Mouse (Mus musculus) hindbrain, embryonic 16.5 days (tissue): ENCODE data around the gene Gm49333. TPM values are rescaled to one million over a fixed set of nuclear protein-coding genes. Genes with fewer than 3 reads are reported as not detected.

Experiments used
- ATAC-seq: fragments of 200-750 bp; cut with Nextera tagmentation; 2 replicates; pipeline ENCODE4 v1.8.0; 2017; ENCODE audit warnings: moderate TSS enrichment, moderate library complexity
- H3K27ac ChIP-seq: fragments of 300-500 bp; sonication (generic); 2 replicates; pipeline ENCODE4 v1.5.1; 2014; ENCODE audit warnings: low read depth, mild to moderate bottlenecking, control low read depth, low read length, moderate library complexity
- H3K27me3 ChIP-seq: fragments of 300-500 bp; sonication (generic); replicated peaks from 2 replicates; pipeline ENCODE4 v1.6.1; 2014; ENCODE audit warnings: low read length; ENCODE audit not compliant: control insufficient read depth, insufficient read depth
- H3K36me3 ChIP-seq: fragments of 300-500 bp; sonication (generic); 2 replicates; pipeline ENCODE4 v1.6.1; 2014; ENCODE audit warnings: mild to moderate bottlenecking, low read length, moderate library complexity, mixed read lengths; ENCODE audit not compliant: control insufficient read depth, insufficient read depth
- H3K4me1 ChIP-seq: fragments of 300-500 bp; sonication (generic); 2 replicates; pipeline ENCODE4 v1.6.1; 2014; ENCODE audit warnings: low read depth, low read length; ENCODE audit not compliant: control insufficient read depth, insufficient read depth
- H3K4me2 ChIP-seq: fragments of 300-500 bp; sonication (generic); 2 replicates; pipeline ENCODE4 v1.6.1; 2014; ENCODE audit warnings: mild to moderate bottlenecking, low read length, control low read depth, moderate library complexity
- H3K4me3 ChIP-seq: fragments of 300-500 bp; sonication (generic); 2 replicates; pipeline ENCODE4 v1.5.1; 2014; ENCODE audit warnings: mild to moderate bottlenecking, low read length, control low read depth, moderate library complexity
- H3K9ac ChIP-seq: fragments of 300-500 bp; sonication (generic); 2 replicates; pipeline ENCODE4 v1.6.1; 2014; ENCODE audit warnings: low read depth, mild to moderate bottlenecking, control low read depth, low read length, moderate library complexity
- H3K9me3 ChIP-seq: fragments of 300-500 bp; sonication (generic); 2 replicates; pipeline ENCODE4 v1.6.1; 2014; ENCODE audit warnings: mild to moderate bottlenecking, low read length, moderate library complexity; ENCODE audit not compliant: control insufficient read depth
- WGBS: fragments of 180-500 bp; shearing (Covaris S2); extraction: QIAGEN DNeasy Blood & Tissue Kit; methylation state at CpG from one replicate; pipeline ENCODE4 v1.1.7; 2014; 5-methylcytosine and 5-hydroxymethylcytosine counted together
- polyA plus RNA-seq: library from polyadenylated mRNA; unstranded; fragments of >200 nt; fragmentation: Nextera tagmentation; extraction: Ambion mirVana; gene quantifications from 2 replicates; pipeline ENCODE4 v1.2.1, GENCODE M21; 2015

Gene Gm49333
- polyA plus RNA-seq, 1 experiment from 2014 or later: not detected

- Histone ChIP-seq H3K9ac (no peak overlapping the region), H3K4me3 (no peak overlapping the region), H3K4me1 (no peaks in the 10 kb centered on the region), H3K4me2 (no peak overlapping the region), H3K9me3 (no peaks in the 10 kb centered on the region), H3K27me3 (no peaks in the 10 kb centered on the region; the same call in 1 of the 2 replicates), H3K36me3 (no peaks in the 10 kb centered on the region; the same call in 1 of the 2 replicates), H3K27ac (no peak overlapping the region)
- no peak for ATAC-seq
- WGBS: 78% methylated on average over 7 of the region's 7 CpGs
Observed at GRCm38 (mm10) chr16:20596687-20597441, 14.5 kb upstream of the Gm49333 start.

GRCm38 (mm10) chr16:20600511-20600910 lies 10.9 kb upstream of the Gm49333 start:
- H3K4me1 ChIP-seq: no peaks in the 10 kb centered on the region
- no peaks in the 10 kb centered on the region for H3K9me3 ChIP-seq
- no peak overlapping the region for H3K4me3 ChIP-seq
- H3K27me3 ChIP-seq: no peaks in the 10 kb centered on the region
- no peak overlapping the region for H3K4me2 ChIP-seq
- H3K36me3 ChIP-seq: peaks cover 7% of the 10 kb centered on the region
- ATAC-seq: no peak
- no peak overlapping the region for H3K9ac ChIP-seq
- WGBS: 62% methylated on average over 5 of the region's 5 CpGs
- no peak overlapping the region for H3K27ac ChIP-seq

GRCm38 (mm10) chr16:20604705-20605104 lies 6.7 kb upstream of the Gm49333 start:
- no peak overlapping the region for H3K27ac ChIP-seq
- no peak for ATAC-seq
- WGBS: 46% methylated on average over 9 of the region's 9 CpGs
- H3K9ac ChIP-seq: no peak overlapping the region
- H3K27me3 ChIP-seq: no peaks in the 10 kb centered on the region
- peaks cover 18% of the 10 kb centered on the region for H3K36me3 ChIP-seq
- peaks cover 8% of the 10 kb centered on the region for H3K4me1 ChIP-seq
- no peak overlapping the region for H3K4me2 ChIP-seq
- no peaks in the 10 kb centered on the region for H3K9me3 ChIP-seq
- no peak overlapping the region for H3K4me3 ChIP-seq

GRCm38 (mm10) chr16:20610501-20611356 lies 681 bp upstream of the Gm49333 start:
- WGBS: under 1% methylated on average over 28 of the region's 28 CpGs
- Histone ChIP-seq H3K4me1 (peaks cover 18% of the 10 kb centered on the region), H3K36me3 (peaks cover 10% of the 10 kb centered on the region), H3K9ac (peak overlapping the region; percentile 87), H3K27me3 (no peaks in the 10 kb centered on the region), H3K4me2 (peak overlapping the region; percentile 78), H3K9me3 (no peaks in the 10 kb centered on the region), H3K27ac (peak overlapping the region; percentile 89), H3K4me3 (peak overlapping the region; percentile 87)
- ATAC-seq: peak; percentile 76

GRCm38 (mm10) chr16:20619541-20620398 lies 8.4 kb downstream of the Gm49333 start:
- no peaks in the 10 kb centered on the region for H3K36me3 ChIP-seq
- peak overlapping the region; percentile 97 for H3K27ac ChIP-seq
- H3K27me3 ChIP-seq: no peaks in the 10 kb centered on the region
- WGBS: 1% methylated on average over 61 of the region's 83 CpGs
- H3K4me1 ChIP-seq: peaks cover 16% of the 10 kb centered on the region
- H3K9me3 ChIP-seq: no peaks in the 10 kb centered on the region
- H3K9ac ChIP-seq: peak overlapping the region; percentile 81
- peak overlapping the region; percentile 72 for H3K4me2 ChIP-seq
- peak overlapping the region; percentile 91 for H3K4me3 ChIP-seq
- ATAC-seq: peak; percentile 27

GRCm38 (mm10) chr16:20620399-20620735 lies 9.0 kb downstream of the Gm49333 start:
- peaks cover 16% of the 10 kb centered on the region for H3K4me1 ChIP-seq
- peak overlapping the region; percentile 81 for H3K9ac ChIP-seq
- H3K4me2 ChIP-seq: peak overlapping the region; percentile 72
- H3K4me3 ChIP-seq: peak overlapping the region; percentile 91
- H3K9me3 ChIP-seq: no peaks in the 10 kb centered on the region
- peak overlapping the region; percentile 97 for H3K27ac ChIP-seq
- ATAC-seq: peak; percentile 4; the same call in 1 of the 2 replicates
- no peaks in the 10 kb centered on the region for H3K36me3 ChIP-seq
- under 1% methylated on average over 9 of the region's 9 CpGs for WGBS
- H3K27me3 ChIP-seq: no peaks in the 10 kb centered on the region

- H3K4me3 ChIP-seq: peak overlapping the region; percentile 91
- no peaks in the 10 kb centered on the region for H3K36me3 ChIP-seq
- 0% methylated on average over 31 of the region's 32 CpGs for WGBS
- H3K9ac ChIP-seq: peak overlapping the region; percentile 81
- H3K27me3 ChIP-seq: no peaks in the 10 kb centered on the region
- H3K4me1 ChIP-seq: peaks cover 16% of the 10 kb centered on the region
- ATAC-seq: peak; percentile 4
- H3K4me2 ChIP-seq: peak overlapping the region; percentile 72
- no peaks in the 10 kb centered on the region for H3K9me3 ChIP-seq
- peak overlapping the region; percentile 97 for H3K27ac ChIP-seq
Observed at GRCm38 (mm10) chr16:20620751-20621190, 9.4 kb downstream of the Gm49333 start.

- ATAC-seq: peak; percentile 53
- peak within 1 kb of the TSS; percentile 91 for H3K4me3 ChIP-seq
- H3K36me3 ChIP-seq: no peaks in the 10 kb centered on the region
- H3K27ac ChIP-seq: peak within 1 kb of the TSS; percentile 97
- peaks cover 16% of the 10 kb centered on the region for H3K4me1 ChIP-seq
- peak within 1 kb of the TSS; percentile 81 for H3K9ac ChIP-seq
- H3K4me2 ChIP-seq: peak within 1 kb of the TSS; percentile 72
- H3K27me3 ChIP-seq: no peaks in the 10 kb centered on the region
- 0% methylated on average over 56 of the region's 92 CpGs for WGBS
- H3K9me3 ChIP-seq: no peaks in the 10 kb centered on the region
Observed at GRCm38 (mm10) chr16:20621191-20621990, 10.0 kb downstream of the Gm49333 start, which contains the start of gene Camk2n2. Gene Camk2n2, minus strand, starts transcription at chr16:20621287.
